Mouse (Mus musculus) MEL-GATA-1-ER (cell line): ENCODE measurements around the gene 4932415D10Rik.

Experiments used
- DNase-seq: peaks from one replicate; pipeline ENCODE4 v3.0.0-alpha.2; 2012; ENCODE audit warnings: low read depth; ENCODE audit errors: extremely low read depth

4932415D10Rik gene

DNA sequence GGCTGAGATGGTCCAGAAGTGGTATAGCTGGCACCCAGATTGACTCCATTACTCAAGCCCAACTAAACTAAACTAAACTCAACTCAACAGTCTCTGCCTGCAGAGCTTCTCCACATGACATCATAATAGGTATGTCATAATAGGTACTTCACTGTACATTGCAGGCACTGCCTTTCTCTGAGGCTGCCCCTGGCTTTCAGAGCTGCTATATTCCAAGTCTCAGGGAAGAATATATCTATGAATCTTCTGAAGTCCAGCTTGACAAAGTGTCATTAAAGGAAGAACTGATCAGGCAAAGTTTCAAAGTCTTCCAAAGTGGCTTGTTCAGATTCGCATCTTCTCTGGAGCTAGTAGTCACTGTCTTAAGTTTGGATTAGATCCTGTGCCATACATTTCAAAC, at the start of gene 4932415D10Rik:
TSS of gene 4932415D10Rik (minus strand) at position 101 of the 400 bp plus-strand sequence.
- DNase-seq: no peak

DNA sequence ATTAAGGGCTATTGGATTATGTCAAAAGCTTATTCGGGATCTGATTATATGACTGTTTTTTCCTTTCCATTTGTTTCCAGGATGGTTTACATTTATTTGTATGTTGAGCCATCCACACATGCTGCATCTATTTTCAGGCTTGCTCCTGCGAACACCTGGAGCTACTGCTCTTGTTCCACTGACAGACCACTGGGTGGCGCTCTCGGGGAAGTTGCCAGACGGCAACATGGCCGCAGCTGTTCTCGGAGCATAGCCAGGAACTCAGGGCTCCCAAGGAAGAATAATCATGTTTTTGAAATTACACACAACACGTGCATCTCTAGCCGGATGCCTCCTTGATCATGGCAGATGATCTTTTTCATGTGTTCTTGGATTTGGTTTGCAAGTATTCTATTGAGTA, 45.5 kb upstream of the 4932415D10Rik start:
- no peak for DNase-seq

DNA sequence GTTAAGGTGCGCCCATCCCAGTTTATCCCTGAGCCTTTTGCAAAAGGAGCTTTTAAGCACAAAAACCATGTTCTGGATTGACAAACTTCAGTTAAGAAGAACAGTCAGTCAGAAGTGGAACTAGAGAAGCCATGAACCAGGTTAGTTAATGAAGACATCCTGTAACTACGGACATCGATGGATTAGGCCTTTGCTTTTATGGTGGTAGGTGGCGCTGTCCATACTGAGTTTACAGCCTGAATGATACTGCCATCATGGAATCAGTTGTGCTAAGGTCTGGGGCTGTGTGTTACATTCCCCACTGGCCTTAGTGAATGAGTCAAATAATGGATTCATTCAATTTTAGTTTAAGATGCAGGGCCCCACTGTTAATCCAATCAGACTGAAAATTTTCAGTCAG, 39.0 kb upstream of the 4932415D10Rik start:
- no peak for DNase-seq

DNA sequence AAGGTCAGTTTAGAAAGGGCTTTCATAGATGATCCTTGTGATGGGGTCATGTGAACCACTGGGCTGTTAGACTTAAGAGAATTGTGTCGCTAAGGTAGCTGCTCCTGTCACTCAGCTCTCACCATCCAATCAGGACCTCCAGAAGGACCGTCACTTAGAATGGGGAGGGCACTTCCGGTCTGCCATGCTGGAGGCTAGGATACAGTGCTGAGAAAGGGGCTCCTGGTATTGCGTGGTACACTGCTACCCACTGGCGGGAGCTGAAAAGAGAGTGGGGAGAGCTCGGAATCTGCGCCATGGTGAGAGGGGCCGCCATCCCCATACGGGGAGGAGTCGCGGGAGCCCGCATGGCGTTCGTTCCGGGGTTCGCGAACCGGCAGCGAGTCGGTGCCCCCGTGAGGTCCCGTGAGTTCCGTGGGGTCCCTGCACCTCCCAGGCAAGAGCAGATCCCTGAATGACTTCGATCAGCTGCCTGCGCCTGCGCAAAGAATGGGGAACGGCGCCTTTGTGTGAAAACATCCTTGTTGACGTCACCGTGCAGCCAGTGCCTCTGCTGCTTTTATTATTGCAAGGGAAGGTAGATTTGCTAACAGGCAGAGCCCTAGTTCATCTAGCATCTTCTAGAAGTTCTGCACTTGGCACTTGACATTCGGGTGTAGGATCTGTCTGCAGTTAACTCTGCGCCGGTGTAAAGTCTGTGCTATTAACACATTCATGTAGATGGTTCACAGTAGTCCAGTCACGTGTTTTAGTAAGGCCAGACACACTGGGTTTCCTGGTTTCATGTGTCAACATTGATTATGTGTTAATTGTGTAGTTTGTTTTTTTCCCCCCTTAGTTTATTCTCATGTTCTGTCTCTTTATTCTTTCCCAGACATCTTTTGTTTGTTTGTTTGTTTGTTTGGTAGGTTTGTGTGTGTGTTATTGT, 38.0 kb upstream of the 4932415D10Rik start, which contains the start of gene Gm4924:
TSS of gene Gm4924 (plus strand) at position 173 of the 928 bp plus-strand sequence.
- peak; percentile 88 for DNase-seq

DNA sequence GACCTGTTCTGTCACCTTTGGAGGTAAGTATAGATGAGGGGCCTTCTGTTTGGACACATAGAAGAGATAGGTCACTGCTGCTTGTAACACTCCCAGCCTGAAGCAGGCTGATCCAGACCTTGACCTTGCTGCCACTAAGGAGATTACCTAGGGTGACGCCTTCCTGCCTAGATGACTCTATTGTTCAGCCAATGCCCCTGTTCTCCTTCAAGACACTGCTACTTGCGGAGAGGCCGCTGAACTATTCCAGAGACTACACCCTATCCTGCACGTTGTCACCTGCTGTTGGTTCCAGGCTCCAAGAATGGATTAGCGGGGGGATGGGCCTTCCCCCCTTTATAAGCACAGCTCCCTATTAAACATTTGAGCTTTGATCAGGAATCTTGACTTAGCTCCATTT, 13.4 kb upstream of the 4932415D10Rik start:
- DNase-seq: no peak

DNA sequence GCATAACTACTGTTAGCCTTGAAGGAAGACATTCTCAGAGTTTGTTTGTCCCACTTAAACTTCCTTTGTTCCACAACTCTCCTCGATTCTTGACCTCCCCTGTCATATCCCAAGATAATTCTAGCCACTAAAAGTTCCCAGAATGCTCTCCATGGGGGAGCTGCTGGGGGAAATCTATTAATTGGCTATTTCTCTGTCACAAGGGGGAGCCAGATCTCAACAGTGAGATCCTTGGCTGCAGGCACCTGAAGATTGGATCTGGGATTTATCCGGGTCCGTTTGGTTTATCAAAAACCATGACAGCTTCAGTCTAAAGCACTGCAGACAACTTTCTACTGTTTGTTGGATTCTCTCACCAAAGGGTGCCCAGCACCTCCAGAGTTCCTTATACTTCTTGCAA, 3.8 kb upstream of the 4932415D10Rik start:
- DNase-seq: no peak

DNA sequence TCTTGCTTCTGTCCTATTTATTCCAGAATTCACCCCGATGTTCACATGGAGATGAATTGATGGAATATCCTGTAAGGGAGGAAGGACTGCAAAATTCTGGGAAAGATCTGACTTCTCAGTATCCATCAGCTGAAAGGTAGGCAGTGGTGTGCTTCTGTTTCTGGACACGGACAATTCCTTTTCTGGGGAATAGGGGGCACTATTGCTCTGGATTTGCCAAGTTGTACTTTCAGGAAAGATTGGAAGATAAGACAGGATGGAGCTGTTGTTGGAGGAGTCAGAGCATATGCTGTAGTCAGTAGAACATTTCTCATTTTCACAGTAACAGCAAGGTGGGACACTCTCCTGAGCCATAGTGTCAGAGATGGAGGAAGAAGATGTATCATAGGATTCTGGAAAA, 19.9 kb downstream of the 4932415D10Rik start:
- no peak for DNase-seq

DNA sequence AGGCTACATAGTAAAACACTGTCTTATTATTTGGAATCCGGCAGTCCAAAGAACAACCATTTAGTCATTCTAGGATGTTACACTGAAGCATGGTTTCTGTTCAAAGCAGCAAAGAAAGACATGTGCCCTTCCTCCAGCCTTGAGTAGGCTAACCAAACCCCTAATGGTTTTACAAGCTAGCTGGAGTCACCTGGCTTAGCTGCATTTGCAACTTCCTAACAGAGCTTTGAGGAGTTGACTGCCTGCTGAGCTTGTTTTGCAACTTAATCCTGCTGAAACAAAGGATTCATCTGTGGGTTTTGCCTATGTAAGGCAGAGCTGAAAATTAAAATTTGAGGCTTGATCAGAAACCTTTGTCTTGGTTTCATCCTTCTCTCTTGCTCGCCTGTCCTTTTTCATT, 59.1 kb downstream of the 4932415D10Rik start:
- DNase-seq: no peak

DNA sequence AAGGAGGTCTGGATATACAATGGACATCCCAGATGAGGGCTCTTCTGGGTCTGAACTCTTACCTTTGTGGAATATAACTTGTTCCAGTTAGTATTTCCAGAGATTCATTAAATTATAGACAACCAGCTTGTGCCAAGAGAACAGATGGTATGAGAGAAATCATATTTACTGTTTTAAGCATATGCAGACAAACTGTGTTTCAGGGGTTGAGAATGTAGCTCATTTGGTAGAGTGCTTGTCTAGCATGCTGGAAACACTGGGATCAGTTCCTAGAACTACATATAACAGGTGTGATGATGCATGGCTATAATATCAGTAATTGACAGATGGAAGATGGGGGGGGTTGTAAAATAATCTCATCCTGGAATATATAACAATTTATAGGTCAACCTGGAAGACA, 71.4 kb downstream of the 4932415D10Rik start:
- no peak for DNase-seq

DNA sequence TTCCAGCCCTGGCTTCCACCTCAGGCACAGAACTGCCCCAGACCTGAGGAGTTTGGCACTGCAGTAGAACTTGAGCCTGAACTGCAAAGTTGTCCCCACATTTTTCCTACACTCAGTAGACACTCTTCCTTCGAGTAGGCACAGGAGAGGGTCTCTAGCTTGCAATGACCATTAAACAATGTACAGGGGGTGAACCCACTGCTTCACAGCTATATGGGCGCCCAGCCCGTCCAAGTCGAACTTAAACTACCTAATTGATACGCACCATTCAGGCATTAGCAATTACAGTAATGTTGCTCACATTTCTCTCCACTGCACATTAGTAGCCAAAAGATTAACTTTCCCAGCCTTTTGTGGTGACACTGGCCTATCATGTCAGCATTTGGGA, 75.0 kb downstream of the 4932415D10Rik start:
- DNase-seq: no peak

DNA sequence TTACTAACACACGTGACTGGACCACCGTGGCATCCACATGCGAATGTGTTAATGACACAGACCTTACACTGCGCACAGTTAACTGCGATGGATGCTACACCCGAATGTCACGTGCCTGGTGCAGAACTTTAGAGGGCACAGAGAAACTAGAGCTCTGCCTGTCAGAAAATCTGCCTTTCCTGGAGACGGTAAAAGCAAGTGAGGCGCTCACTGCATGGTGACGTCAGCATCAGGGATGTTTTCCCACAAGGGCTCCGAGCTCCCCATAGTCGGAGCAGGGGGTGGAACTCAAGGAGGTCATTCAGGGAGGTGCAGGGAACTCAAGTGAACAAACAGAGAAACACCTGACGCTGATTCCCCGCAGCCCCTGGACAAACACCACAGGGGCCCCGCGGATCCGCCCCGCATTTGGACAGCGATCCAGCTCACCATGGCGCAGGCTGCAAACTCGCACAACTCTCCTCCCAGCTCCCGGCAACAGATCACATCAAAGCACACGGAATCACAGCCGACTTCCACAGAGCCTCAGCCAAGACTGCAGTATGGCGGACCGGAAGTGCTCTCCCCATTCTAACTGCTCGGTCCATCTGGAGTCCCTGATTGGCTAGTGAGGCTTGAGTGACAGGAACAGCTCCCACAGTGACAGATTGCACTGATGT, 75.5 kb downstream of the 4932415D10Rik start, which contains the start of gene Zfp938:
TSS of gene Zfp938 (minus strand) at position 539 of the 659 bp plus-strand sequence.
- no peak for DNase-seq
